Mouse (Mus musculus): ENCODE results near the gene Eipr1.
A peak's percentile ranks its signal among the peaks of the same experiment; 100 is the strongest.

Gene Eipr1

GRCm38 (mm10) chr12:28823518-28823917, 71.9 kb downstream of the Eipr1 start:
- no peak for DNase-seq (ENCODE audit: low read depth)

DNA sequence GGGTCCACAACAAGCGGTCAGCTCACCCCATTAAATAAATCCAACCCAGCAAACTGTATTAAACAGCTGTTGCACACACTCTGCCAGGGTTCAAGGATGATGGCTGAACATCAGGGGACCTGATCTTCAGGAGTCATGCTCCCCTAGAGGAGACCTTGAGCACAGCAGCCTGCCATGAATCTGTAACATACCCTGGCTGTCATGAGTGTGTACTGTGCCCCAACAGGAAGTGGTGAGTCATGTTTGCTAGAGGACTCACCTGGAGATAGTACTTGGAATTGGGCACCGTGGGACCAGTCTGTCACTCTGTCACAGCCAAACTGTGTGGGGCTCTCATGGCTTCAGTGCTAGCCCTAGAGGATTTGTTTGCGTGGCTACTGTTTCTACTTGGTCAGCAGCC, 77.9 kb downstream of the Eipr1 start:
- DNase-seq (ENCODE audit: low read depth): peak; percentile 19

DNA sequence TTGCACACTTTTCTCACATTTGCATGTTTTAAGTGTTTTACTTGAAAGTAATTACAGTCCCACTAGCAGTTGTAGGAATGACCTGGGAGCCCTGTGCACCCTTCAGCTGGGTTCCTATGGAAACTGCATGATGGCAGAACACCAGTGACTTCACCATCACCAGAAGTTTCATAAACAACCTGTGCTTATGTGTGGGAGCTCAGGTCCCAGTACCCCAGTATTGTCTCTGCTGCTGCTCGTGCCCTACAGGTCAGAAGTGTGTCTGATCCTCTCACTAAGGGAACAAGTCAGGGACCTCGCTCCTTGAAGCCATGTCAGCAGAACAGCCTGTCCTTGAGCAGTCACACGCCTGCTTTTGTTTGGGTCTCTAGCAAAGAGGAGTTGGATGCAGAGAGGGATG, 78.9 kb downstream of the Eipr1 start:
- no peak for DNase-seq (ENCODE audit: low read depth)

- peak; percentile 23 for DNase-seq (ENCODE audit: low read depth)
Measured at GRCm38 (mm10) chr12:28831066-28831733, 79.6 kb downstream of the Eipr1 start.

- DNase-seq (ENCODE audit: low read depth): no peak
Measured at GRCm38 (mm10) chr12:28834266-28834665, 82.7 kb downstream of the Eipr1 start.

DNA sequence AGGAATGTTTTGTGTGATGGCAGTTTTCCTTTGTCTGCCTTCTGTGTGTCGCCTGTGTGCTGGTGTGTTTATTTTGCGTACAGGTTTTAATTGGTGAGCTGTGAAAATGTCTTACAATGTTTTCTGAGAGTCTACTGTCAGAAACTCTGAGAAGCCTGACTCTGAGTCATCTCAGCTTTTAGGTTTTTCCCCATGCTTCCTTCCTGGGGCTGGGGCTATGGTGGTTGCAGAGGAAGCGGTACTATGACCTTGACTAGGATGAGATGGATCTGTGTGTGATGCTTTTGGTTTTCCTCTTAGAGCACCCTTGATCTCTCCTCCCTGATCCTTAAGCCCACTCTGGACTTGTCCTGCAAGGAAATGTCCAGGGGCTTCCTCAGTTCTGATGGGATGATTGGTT, 84.1 kb downstream of the Eipr1 start:
- no peak for DNase-seq (ENCODE audit: low read depth)

GRCm38 (mm10) chr12:28838268-28838667, 86.7 kb downstream of the Eipr1 start:
- no peak for DNase-seq (ENCODE audit: low read depth)

GRCm38 (mm10) chr12:28838971-28839370, 87.4 kb downstream of the Eipr1 start:
- DNase-seq (ENCODE audit: low read depth): no peak

- no peak for DNase-seq (ENCODE audit: low read depth)
Measured at GRCm38 (mm10) chr12:28841179-28841698, 89.6 kb downstream of the Eipr1 start.

- no peak for DNase-seq (ENCODE audit: low read depth)
Measured at GRCm38 (mm10) chr12:28845811-28846210, 94.2 kb downstream of the Eipr1 start.

DNA sequence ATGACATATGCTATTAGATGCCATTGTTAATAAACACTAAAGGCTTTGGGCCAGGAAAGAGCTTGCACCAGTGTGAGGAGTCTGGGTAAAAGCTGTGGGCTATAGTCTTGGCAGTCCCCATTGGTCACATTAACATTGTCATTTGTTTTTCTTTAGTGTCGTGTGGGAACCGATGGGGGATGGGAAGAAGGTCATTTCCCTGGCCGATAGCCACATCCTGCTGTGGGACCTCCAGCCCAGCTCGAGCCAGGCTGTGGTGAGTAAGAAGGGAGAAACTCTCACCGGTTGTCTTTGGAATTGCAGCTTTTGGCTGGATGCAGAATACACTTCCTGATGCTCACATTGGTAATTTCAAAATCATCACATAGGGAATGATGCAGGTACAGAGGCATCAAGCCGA, 95.8 kb downstream of the Eipr1 start:
- DNase-seq (ENCODE audit: low read depth): no peak

DNA sequence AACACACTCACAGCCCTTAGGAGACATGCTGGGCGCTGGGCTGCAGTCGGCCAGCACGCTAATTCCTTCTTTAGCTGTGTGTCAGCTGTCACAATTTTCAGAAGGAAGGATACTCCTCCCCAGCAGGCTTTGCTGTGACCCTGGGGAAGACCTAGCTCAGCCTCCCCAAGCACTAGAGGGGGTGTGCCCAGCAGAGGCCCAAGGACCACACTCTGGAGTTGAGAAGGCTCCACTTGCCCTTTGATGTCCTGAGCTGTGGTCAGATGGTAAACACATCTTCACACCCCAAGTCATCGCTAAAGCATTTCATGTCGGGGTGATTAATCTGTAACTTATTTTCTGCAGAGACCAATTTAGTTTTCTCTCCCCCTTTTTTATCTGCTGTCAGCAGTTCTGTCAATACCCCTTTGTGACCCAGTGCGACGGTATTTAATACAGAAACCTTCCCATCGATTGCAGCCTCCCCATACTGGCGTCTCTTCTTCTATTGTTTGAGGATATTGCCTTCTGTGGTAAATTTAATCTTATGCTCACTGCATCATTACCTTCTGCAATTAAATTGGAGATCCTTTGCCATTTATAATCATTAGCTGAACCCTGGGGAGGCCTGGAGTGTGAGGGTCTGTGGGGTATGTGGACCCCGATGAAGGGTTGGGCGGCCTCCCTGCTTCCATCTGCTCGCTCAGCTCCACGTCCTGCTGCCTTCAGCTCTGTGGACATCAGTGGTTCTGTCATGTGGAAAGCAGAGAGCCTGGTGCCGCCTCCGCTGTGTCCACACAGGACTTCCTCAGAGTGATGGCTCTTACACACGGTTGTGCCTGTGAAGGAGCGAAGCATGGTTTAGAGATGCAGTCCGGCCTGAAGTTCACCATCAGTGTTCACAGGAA, 97.4 kb downstream of the Eipr1 start:
- no peak for DNase-seq (ENCODE audit: low read depth)

DNA sequence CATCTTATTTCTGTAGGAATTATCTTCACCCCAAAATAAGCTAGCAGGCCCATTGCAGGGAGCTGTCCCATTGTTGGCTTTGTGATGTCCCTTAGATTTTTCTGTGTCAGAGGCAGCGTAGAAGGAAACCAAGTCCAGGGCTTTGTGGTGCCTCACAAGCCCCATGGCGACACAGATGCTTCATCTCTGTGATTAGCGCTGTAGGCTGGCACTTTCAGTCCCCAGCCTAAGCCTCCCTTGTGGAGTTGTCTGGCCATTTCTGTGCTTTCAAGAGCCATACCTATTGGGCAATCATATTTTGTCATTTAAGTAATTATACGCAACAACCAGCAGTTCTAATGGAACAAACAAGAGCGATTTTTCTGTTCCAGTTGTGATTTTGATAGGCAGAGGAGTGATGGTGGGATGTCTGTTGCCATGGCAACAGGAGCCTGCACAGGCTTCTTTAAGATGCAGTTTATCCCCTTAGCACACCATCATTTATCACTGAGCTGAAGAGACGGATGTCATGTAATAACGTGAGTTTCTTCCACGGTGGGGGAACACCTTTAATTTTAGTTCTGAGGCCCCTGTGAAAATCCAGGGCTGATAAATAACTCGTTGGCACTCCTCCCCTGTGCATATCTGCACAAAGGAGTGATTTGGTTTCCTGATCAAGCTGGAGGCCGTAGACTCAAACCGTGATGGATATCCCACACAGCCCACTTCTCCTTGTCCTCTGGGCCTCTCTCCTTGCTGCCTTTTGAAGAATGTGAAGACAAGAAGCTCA, 108.1 kb downstream of the Eipr1 start:
- DNase-seq (ENCODE audit: low read depth): no peak

GRCm38 (mm10) chr12:28860264-28860560, 108.6 kb downstream of the Eipr1 start:
- DNase-seq (ENCODE audit: low read depth): no peak

DNA sequence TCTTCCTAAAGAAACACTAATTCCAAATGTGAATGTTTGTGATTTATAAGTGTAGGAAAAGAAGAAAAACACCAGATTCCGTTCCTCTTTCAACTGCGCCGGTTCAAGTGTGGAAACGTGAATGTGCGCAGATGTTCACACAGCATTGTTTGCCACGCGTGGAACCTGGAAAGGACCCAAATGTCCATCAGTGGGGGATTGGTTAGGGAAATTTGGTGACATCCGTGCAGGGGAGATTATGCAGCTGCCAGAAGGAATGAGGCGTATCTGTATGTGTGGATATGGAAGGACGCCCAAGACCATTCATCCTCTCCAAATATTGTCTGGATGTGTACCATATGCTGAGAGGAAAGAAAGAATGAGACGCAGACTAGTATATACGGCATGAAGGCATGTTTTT, 111.7 kb downstream of the Eipr1 start:
- no peak for DNase-seq (ENCODE audit: low read depth)

GRCm38 (mm10) chr12:28866121-28866520, 114.5 kb downstream of the Eipr1 start:
- DNase-seq (ENCODE audit: low read depth): no peak

DNA sequence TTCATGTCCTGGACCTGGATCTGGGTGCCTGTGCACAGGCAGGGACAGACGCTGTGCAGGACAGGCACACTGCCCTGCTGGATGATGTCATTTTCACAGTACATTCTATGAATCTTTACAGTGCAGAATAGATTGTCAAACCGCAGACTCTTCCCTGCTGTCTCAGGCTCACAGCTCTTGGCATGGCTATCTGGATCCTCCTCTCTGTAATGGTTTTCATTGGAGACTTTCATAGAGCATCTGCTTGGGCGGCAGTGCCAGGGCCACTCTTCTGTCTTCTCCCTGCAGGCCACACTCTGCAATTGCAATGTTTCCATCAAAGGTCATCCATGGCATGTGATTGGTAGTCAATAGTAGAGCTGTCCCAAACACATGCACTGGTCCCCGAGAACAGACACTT, 117.2 kb downstream of the Eipr1 start:
- DNase-seq (ENCODE audit: low read depth): no peak

GRCm38 (mm10) chr12:28872271-28872670, 120.7 kb downstream of the Eipr1 start:
- no peak for DNase-seq (ENCODE audit: low read depth)

GRCm38 (mm10) chr12:28874781-28875251, 123.2 kb downstream of the Eipr1 start:
- no peak for DNase-seq (ENCODE audit: low read depth)

GRCm38 (mm10) chr12:28875471-28875870, 123.9 kb downstream of the Eipr1 start:
- DNase-seq (ENCODE audit: low read depth): no peak

DNA sequence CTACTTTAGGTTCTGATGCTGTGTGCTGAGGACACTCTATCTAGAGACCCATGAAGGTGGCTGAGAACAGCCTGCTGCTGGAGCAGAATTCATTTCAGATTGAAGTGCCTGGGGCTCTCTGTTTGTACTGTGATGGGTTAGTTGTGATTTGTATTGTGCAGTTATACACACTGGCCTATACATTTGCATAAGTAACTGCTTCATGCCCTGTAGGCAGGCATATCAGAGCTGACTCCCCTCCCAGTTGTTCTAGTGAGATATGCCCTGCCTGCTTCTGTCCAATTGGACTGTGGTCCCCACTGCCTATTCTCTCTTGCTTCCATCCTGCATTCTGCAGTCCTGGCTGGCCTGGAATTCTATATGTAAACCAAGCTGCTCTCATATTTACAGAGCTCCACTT, 128.9 kb downstream of the Eipr1 start:
- no peak for DNase-seq (ENCODE audit: low read depth)

DNA sequence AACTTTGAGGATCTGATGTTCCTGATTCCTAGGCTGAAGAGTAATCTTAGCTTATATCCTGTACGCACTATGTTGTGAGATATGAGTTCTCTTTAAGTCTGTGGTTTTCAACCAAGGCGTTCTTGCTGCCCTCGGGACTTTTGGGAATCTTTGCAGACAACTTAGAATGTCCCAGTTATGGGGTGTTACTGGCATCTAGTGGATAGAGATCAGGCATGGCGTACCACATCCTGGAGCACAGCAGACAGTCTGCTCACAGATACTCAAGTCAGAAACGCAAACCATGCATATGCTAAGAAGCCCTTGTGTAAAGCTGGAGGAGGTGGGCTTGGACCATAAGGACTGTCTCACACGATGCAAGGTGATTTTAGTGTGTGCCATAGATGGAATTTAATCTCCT, 136.1 kb downstream of the Eipr1 start:
- no peak for DNase-seq (ENCODE audit: low read depth)

Data from c-Kit-positive CD71-negative TER-119-negative erythroid progenitor cells, embryonic 14.5 days (primary cell).